ENCODE assay signal across 16 mouse cellular contexts in the genomic region with DNA sequence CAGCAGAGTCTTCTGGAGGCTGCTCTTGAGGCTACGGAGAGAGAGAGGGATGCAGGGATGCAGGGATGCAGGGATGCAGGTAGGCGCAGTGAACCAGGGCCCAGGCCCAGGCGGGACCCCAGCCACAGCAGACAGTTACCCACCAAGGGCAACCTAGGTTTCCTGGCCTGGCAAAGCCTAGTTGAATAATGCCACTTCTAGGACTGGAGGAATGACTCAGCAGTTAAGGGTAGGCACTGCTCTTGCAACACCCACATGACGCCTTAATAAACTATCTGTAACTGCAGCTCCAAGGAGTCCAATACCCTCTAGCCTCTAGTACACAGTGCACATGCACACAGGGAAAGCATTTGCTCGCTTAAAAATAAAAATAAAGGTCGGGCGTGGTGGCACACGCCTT. TPM values are rescaled to one million over a fixed set of nuclear protein-coding genes. Genes with fewer than 3 reads are reported as not detected.
DNase-seq lines count a peak whose midpoint lies in the region; ATAC-seq lines count a peak whose summit lies in the region.
"Had no signal": no experiment of that assay in that cellular context is flagged by ENCODE, and none has a peak within 500 bp of the region (broad histone marks: within the 10 kb centered on the region; RNA-seq: fewer than 3 reads in every experiment).

No protein-coding gene starts in this region.

- H3K27me3 ChIP-seq in intestine, embryonic 15.5 days (replicated peaks) = 0 out of 2 replicates have a peak, but pooled peaks cover 6% of the 10 kb centered on the region
- H3K27me3 ChIP-seq: hindbrain, embryonic 13.5 days; midbrain, embryonic 13.5 days had no signal

- peak; percentile 24 for DNase-seq in lung, postnatal 36 days
- DNase-seq in lung, adult 18-20 months = no peak
- DNase-seq in c-Kit-negative CD71-positive TER-119-positive erythroid progenitor cells, embryonic 14.5 days (ENCODE audit: low read depth, low spot score) = peak; percentile 4
- no peak for DNase-seq in embryo, embryonic 11 days
- no peak for DNase-seq in embryo, embryonic 9.5 days (ENCODE audit: extremely low spot score)
- DNase-seq in B cell, adult 2 months = no peak
- DNase-seq: cerebellum, adult 11 months; cerebellum, postnatal 25 days; gastrocnemius, postnatal 10 days; heart, postnatal 10 days; lung, postnatal 14 days had no signal

- peak; percentile 29; the same call in 1 of the 2 replicates for ATAC-seq in intestine, embryonic 15.5 days
- ATAC-seq: midbrain, embryonic 13.5 days had no signal

- H3K9ac ChIP-seq in intestine, embryonic 15.5 days = no peak overlapping the region
- H3K9ac ChIP-seq: hindbrain, embryonic 13.5 days; limb, embryonic 12.5 days; liver, embryonic 15.5 days; midbrain, embryonic 13.5 days had no signal

- WGBS in intestine, embryonic 15.5 days = 86% methylated on average over 8 of the region's 8 CpGs

- no peak overlapping the region for H3K27ac ChIP-seq in intestine, embryonic 15.5 days
- H3K27ac ChIP-seq: hindbrain, embryonic 13.5 days; limb, embryonic 12.5 days; liver, embryonic 15.5 days; midbrain, embryonic 13.5 days had no signal

- H3K36me3 ChIP-seq in intestine, embryonic 15.5 days = no peaks in the 10 kb centered on the region
- H3K36me3 ChIP-seq: limb, embryonic 12.5 days; liver, embryonic 15.5 days had no signal

- no peak overlapping the region for H3K4me3 ChIP-seq in intestine, embryonic 15.5 days (replicated peaks)
- H3K4me3 ChIP-seq: hindbrain, embryonic 13.5 days; limb, embryonic 12.5 days; liver, embryonic 15.5 days; midbrain, embryonic 13.5 days had no signal

- no peak overlapping the region for H3K4me2 ChIP-seq in intestine, embryonic 15.5 days (replicated peaks)
- H3K4me2 ChIP-seq: hindbrain, embryonic 13.5 days; limb, embryonic 12.5 days; liver, embryonic 15.5 days; midbrain, embryonic 13.5 days had no signal

- H3K9me3 ChIP-seq in intestine, embryonic 15.5 days = no peaks in the 10 kb centered on the region
- H3K9me3 ChIP-seq: hindbrain, embryonic 13.5 days; limb, embryonic 12.5 days; liver, embryonic 15.5 days; midbrain, embryonic 13.5 days had no signal

- peaks cover 10% of the 10 kb centered on the region for H3K4me1 ChIP-seq in intestine, embryonic 15.5 days (replicated peaks)

RNA-seq across cellular contexts. Expression of a gene that starts 6.0 kb away (rescaled TPM):
- 2.1 and 2.7 TPM in 2 replicates for polyA plus RNA-seq in intestine, embryonic 15.5 days (2015; fragmentation: Nextera tagmentation; extraction: Ambion mirVana)

RNA-seq across cellular contexts. Expression of a gene that starts 7.3 kb away (rescaled TPM):
- 46.5 and 63.7 TPM in 2 replicates for polyA plus RNA-seq in intestine, embryonic 15.5 days (2015; fragmentation: Nextera tagmentation; extraction: Ambion mirVana)

RNA-seq across cellular contexts. Expression of a gene that starts 35.0 kb away (rescaled TPM):
- polyA plus RNA-seq in intestine, embryonic 15.5 days (2015; fragmentation: Nextera tagmentation; extraction: Ambion mirVana) = 7.5 and 7.9 TPM in 2 replicates

RNA-seq across cellular contexts. Expression of a gene that starts 36.3 kb away (rescaled TPM):
- 39.8 and 46.7 TPM in 2 replicates for polyA plus RNA-seq in intestine, embryonic 15.5 days (2015; fragmentation: Nextera tagmentation; extraction: Ambion mirVana)

RNA-seq across cellular contexts. Expression of a gene that starts 36.7 kb away (rescaled TPM):
- 147 and 156 TPM in 2 replicates for polyA plus RNA-seq in intestine, embryonic 15.5 days (2015; fragmentation: Nextera tagmentation; extraction: Ambion mirVana)

Comparison
In these comparisons a context has a peak if more than half of its experiments do, and no peak if none do; other contexts are left out.
1. DNase-seq: peak in lung, postnatal 36 days (single experiment) and c-Kit-negative CD71-positive TER-119-positive erythroid progenitor cells, embryonic 14.5 days (single experiment); none in lung, adult 18-20 months (0 of 2), embryo, embryonic 11 days (single experiment), embryo, embryonic 9.5 days (single experiment) and B cell, adult 2 months (0 of 2).